Mouse (Mus musculus) brain, embryonic 14.5 days (tissue): ENCODE measurements around the gene Gm9733.
"Not testable (repeated sequence)": the region's sequence is repeated elsewhere in the genome, so short reads cannot be mapped to it uniquely, and the experiment has no call there.

Experiments used
- CTCF ChIP-seq: fragments of 200-500 bp; IDR thresholded peaks from 2 replicates; pipeline ENCODE4 v1.5.1; 2012; ENCODE audit warnings: inconsistent platforms, mild to moderate bottlenecking, moderate library complexity, borderline replicate concordance; ENCODE audit not compliant: insufficient read depth, insufficient read length; ENCODE audit errors: extremely low read depth
- POLR2A ChIP-seq: fragments of 200-500 bp; IDR thresholded peaks from 2 replicates; pipeline ENCODE4 v1.6.1; 2012; ENCODE audit warnings: mild to moderate bottlenecking, inconsistent platforms, borderline replicate concordance; ENCODE audit not compliant: poor library complexity, insufficient read depth, insufficient read length, severe bottlenecking; ENCODE audit errors: extremely low read depth

DNA sequence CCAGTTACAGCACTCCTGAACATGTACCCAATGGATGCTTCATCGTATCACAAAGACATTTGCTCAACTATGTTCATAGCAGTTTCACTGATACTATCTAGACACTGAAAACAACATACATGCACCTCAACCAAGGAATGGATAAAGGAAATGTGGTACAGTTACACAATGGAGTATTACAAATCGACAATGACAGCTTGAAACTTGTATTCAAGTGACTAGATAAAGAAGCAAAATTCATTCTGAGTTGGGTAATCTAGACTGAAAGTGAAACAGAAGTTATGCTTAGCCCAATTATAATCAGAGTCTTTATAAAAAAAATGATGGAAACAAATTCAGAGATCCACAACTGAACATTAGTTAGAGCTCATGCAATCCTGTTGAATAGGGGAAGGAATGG is 18.2 kb upstream of the Gm9733 start:
- not testable (repeated sequence) for TF ChIP-seq CTCF, POLR2A
